Mouse (Mus musculus): ENCODE data around the gene Angptl7.

DNA sequence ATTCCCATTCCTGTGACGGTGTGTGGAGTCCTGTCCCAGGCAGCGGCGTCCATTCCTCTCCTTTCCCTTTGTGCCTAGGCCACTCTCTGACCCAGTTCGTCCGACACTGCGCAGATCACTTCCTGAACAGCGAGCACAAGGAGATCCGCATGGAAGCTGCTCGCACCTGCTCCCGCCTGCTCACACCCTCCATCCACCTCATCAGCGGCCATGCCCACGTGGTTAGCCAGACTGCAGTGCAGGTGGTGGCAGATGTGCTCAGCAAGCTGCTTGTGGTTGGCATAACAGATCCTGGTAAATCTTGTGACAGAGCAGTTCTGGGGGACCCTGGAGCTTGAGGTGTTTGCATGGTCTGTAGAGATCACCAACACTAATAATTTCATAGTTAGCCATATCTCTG lies 35.4 kb downstream of the Angptl7 start:
- TF ChIP-seq CTCF (IDR thresholded peaks at IDR 0.05; ENCODE audit: borderline replicate concordance, insufficient read depth, low read length) (no peak), POLR2A (IDR thresholded peaks at IDR 0.05; ENCODE audit: low read depth, low read length) (no peak)
